Mouse (Mus musculus) B cell, adult 2 months (primary cell): Measurements from ENCODE around the gene Slc35g2.

Experiments
- DNase-seq, 2 experiments: peaks; one replicate each; pipeline ENCODE4 v3.0.0; 2022

Slc35g2 gene

DNA sequence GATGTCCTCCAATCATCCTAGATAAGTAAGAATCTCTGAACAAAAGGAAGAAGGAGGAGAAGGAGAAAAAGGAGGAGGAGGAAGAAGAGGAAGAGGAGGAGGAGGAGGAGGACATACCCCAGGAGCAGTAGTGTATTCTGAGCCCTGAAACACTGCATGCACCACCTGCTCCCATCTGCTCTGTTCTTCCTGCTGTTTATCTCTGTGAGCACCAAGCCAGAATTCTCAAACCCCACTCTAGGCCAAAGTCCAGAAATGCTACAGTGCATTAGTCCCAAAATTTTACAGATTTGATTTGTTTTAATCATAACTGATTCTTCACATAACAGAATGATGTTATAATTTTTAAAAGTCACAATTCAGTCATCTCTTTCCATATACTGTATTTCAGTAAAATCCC is 11.9 kb downstream of the Slc35g2 start:
- DNase-seq = no peak

- no peak for DNase-seq
Observed at GRCm38 (mm10) chr9:100558023-100558573, 12.8 kb downstream of the Slc35g2 start.

DNA sequence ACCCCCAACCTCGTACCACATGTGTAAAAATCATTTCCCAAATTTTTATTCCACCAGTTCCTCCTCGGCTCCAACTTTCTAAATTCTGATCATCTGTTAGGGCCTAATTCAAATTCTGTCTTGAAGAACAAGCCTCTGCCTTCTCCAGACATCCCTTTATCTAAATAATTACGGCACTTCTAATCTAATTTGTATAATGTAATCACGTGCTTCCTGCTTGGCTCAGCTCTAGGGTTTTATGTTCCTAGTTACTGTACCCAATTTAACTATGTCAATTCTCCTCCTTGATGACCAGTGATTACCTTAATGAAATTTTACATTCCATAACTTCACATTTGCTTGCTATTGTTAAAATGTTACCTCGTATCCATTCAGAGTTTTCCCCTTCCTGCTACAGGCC is 15.2 kb downstream of the Slc35g2 start:
- no peak for DNase-seq

DNA sequence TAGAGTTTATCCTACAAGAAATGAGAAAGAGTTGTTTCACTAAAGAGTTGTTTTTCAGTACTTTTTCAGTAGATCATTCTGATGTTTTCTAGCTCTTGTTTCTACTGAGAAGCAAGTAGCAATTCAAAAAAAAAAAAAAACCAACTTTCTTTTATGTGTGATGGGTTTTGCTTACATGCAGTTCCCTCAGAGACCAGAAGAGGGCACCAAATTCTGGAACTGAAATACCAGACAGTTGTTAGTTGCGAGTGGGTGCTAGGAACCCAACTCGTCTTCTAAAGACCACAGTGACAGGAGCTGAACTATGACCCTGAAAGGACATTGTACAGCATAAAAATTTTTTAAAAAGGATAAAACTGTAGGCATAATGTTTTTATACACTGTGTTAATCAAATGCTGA is 22.6 kb downstream of the Slc35g2 start:
- DNase-seq = peak; percentile 74

DNA sequence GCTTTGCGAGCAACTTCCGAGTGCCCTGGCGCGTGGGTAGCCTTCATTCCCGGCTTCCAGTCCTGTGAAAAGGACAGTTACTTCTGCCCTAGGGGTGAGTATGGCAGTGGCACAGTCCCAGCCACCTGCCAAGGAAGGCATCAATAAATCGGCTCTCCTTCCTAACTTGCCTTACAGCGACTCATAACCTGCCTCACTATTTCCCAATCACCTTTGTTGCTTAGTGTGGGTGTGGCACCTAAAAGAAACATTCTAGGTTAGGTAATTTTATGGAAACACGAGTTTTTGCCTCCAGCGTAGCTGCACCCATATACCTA is 24.3 kb downstream of the Slc35g2 start:
- DNase-seq = no peak

- peak; percentile 97 to 98 for DNase-seq
Observed at GRCm38 (mm10) chr9:100545715-100546593, 24.9 kb downstream of the Slc35g2 start, which contains the start of gene Nck1. Gene Nck1 (minus strand): TSS chr9:100546134.

DNA sequence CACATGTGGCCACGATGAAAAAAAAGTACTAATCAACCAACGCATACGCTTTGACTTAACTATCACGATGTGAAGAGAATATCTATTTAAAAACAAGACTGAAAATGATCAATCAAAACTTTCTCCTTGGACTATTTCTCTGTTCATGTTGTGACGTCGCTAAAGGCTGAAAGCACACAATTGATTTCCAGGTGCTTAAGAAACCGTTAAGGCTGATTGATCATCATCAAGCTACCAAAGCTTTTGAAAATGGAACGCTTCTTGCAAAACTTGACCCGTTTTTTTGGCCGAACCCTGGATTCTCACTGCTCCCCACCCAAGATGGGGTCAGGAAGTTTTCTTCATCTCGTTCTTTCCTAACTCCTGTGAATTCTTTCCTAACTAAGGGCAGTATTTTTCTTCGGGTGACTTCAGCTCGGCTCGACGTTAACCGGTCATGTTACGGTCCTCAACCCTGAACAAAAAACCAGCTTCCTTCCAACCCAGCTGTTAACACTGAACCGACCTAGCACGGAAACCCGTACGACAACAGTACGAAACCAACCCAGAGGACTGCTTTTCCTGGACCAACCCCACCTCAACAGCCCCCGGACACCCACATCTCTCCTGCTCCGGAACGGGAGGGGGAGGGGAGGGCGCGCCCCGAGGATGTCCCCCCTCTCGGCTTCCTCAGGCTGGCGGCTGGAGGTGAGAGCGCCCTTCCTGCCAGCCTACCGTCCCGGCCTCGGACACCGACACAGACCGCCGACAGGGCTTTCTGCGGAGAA is 25.8 kb downstream of the Slc35g2 start:
- DNase-seq = no peak

- no peak for DNase-seq
Observed at GRCm38 (mm10) chr9:100535618-100536262, 35.1 kb downstream of the Slc35g2 start.

DNA sequence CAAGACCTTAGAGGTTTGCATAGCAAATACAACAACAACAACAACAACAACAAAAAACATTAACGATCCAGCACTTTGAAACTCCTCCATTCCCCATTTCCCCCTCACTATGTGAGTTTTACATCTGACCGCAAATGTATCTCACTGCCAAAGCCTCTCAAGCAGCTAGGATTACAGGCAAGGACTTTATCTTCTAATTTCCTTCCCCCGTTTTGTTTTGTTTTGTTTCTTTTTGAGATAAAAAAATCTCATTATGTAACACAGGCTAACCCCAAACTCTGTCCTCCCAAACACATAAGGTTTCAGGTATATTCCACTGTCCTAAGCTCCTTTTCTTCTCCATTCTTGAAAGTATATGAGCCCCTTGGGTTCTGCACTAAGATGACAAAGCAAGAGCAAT is 36.2 kb downstream of the Slc35g2 start:
- no peak for DNase-seq

GRCm38 (mm10) chr9:100532847-100533505 is 37.9 kb downstream of the Slc35g2 start:
- DNase-seq = no peak

DNA sequence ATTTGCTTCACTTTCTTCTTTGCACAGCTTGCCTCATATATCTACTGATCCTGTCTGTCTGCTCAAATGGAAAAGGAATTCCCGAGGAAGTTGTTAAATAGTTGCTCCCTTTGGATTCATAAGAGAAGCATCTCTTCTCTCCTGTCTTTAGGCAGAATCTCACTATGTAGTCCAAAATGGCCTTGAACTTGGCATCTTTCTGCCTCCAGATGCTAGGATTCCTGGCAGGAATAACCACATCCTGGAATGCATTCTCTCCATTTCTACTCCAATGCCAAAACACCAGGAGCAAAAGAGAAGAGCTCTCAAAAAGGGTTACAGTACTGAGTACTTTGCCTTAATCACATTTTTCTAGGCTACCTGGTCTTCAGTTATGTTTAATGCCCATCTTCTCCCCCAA is 39.6 kb downstream of the Slc35g2 start:
- no peak for DNase-seq

- no peak for DNase-seq
Observed at GRCm38 (mm10) chr9:100525225-100525624, 45.7 kb downstream of the Slc35g2 start.

DNA sequence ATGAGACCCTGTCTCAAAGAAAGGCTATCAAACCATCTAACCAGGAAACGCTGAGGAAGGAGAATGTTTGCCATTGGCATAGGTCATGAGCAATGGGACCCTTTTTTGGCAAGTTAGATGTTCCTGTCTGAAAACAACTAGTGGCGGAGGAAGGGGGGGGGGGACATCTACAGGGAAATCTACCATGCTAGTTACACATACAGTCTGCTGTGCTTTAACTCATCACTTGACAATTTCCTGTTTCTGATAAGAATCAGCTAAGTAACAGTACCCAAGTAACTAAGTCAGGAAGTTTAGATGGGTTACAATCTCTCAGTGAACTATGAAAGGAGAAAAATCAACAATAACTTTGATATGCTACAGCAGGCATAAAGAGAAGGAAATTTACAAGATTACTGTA is 48.9 kb downstream of the Slc35g2 start:
- DNase-seq = no peak

- peak; percentile 46 to 51 for DNase-seq
Observed at GRCm38 (mm10) chr9:100520586-100520985, 50.3 kb downstream of the Slc35g2 start.

DNA sequence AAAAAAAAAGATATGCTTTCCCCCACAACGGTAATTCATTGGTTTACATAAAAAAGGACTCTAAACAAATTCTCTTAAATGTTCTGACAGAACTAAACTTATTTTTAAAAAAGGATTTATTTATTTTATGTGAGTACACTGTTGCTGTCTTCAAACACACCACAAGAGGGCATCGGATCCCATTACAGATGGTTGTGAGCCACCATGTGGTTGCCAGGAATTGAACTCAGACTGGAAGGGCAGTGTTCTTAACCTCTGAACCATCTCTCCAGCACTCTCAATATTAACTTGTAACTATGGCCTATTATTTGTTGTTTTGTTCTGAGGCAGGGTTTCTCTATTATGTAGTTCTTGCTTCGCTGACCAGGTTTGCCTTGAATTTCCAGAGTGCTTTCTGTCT is 50.9 kb downstream of the Slc35g2 start:
- peak; percentile 25 to 26 for DNase-seq

DNA sequence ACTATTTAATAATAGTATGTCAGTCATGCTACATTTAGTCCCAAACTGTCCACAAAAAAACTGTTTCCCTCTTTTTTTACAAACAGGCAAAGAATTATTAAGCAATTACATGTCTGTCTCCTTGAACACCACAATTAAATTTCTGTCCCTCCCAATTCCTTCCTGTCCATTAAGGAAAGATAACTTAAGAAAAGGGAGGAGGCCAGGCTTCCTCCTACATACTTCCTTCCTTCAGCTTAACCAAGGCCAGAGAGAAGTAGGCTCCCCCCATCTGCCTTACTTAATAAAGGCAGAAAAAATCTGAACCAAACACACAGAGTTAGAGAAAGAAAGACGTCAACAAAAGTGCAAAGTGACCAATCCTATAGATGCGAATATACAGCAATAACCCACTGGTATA is 63.3 kb downstream of the Slc35g2 start:
- DNase-seq = no peak

DNA sequence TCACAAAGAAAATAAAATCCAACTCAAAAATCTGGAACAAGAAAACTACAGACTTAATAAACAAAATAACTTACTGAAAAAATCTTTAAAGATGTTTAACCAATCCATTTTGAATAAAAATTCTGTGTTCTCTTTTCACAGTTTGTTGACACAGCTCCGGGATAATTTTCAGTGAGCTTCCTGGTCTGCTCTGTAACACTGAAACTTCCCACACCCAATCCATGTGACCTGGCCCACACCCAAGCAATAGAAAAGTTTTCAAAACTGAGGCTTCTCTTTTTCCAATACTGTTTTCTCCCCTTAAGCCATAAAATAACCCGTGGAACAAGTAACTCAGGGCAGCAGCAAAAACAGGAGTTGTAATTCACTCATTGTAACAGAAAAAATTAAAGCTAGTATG is 64.2 kb downstream of the Slc35g2 start:
- DNase-seq = no peak

- DNase-seq = no peak
Observed at GRCm38 (mm10) chr9:100505498-100505897, 65.4 kb downstream of the Slc35g2 start.
